Mouse (Mus musculus) left cerebral cortex, postnatal 10 days (tissue): ENCODE results near the gene Gm21958. TPM values are rescaled to one million over a fixed set of nuclear protein-coding genes. Genes with fewer than 3 reads are reported as not detected.

Experiments used
- DNase-seq, 2 experiments: peaks; one replicate each; pipeline ENCODE4 v3.0.0; 2021 to 2022; ENCODE audit warnings: low spot score in 2 of 2, mixed read lengths in 1 of 2; ENCODE audit errors: extremely low spot score in 1 of 2
- intact Hi-C: fragments of 180-260 bp; cut with DNase I; formaldehyde crosslinking; loops from one replicate; pipeline ENCODE4 v1.15.1; 2025
- total RNA-seq, 2 experiments: library from RNA; stranded (reverse); gene quantifications; 2 replicates each; pipeline ENCODE4 v1.2.3; 2021

Gene Gm21958
- not detected for total RNA-seq

DNA sequence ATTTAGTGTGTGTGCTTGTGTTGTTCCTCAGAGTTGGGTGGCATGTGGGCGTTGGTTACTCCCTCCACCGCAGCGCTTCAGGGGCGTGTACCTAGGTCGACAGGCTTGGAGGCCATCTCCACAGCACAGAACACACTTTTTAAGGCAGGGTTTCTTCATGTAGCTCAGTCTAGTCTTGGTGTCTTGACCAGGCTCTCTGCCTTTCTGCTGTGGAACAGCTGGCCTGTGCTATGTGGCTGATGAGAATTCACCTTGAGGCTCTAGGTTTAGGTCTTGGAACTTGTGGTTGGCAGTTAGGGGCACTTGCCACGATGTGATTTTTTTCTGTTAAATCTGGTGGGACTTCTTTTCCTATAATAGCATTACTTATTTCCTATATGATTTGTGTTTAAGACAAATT, at the start of gene Gm21958:
Gene Gm21958, minus strand, starts transcription at position 101 of the 400 bp plus-strand sequence.
- DNase-seq, result no peak
- intact Hi-C loops, result no loop called here

DNA sequence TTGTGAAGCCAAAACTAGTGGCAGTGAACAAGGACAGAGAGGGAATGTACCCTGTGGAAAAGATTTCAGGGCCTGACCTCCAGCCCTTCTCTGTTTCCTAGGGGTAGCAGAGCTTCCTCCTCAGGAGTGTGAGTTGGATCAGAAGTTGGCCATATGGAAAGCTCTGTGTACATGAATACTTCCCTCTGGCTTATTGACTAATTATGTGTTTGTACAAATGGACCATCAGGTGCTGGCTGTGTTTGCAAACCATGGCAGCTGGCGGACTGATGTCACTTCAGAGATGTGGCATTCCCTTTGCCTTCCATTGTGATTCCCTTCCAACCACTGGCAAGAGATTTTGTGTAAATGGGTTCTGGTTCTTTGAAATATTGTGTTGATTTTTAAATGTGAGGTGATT, 47.1 kb upstream of the Gm21958 start:
- DNase-seq, result no peak
- intact Hi-C loops, result no loop called here

DNA sequence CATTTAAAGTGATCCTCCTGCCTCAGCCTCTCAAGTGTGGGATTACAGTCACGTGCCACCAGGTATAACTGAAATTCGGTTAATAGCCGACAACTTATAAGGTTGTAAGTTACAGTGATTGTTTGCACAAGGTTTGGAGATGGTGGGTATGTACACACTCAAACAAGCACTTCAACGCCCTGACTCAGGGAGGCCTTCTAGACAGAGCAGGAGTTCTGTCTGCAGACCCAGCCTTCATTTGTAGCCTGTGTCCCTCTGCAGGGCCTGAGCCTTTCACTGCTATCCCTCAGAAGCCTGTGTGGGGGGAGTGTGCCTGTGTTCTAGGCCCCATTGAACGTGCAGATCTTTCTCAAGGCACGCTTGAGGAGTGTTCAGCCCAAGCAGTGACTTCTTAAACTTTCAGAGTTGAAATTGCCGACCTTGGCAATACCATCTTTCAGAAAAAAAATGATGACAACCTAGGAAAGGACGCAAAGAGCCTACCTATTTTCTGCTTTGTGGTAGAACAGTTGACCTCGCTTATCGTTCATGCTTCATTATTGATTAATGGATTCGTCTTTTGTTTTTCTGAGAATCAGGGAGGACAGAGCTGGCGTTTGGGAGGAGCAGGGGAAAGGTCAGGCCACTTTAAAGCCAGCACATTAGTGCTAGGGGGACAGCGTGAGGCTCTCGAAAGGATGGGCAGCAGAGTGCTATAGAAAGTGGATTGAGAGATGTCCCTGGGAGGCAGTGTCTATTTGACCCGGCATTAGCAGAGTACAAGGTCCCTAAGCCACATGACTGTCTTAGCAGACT, 46.4 kb upstream of the Gm21958 start:
- DNase-seq, result no peak
- intact Hi-C loops, result no loop called here

DNA sequence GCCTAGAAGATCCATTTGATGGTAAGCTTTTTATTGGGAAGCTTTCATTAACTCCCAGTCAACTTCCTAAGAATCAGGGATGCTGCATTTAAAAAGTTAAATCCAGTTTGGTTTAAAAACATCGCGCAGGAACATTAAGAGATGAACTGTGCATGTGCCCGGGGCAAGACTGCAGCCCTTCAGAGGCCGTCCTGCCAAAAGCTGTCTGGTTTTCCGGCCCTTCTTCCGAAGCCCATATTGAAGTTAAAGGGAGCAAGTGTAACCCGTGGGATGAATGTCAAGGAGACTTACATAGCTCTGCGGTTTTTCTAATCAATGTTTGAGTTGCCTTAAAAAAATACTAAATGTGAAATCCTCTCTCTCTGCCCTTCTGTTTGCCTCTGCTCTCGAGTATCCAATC, 45.1 kb upstream of the Gm21958 start:
- no peak for DNase-seq
- intact Hi-C loops, result loop anchor here (5.0 kb wide), 1 partner anchor 33 kb away; no protein-coding TSS in a partner anchor

DNA sequence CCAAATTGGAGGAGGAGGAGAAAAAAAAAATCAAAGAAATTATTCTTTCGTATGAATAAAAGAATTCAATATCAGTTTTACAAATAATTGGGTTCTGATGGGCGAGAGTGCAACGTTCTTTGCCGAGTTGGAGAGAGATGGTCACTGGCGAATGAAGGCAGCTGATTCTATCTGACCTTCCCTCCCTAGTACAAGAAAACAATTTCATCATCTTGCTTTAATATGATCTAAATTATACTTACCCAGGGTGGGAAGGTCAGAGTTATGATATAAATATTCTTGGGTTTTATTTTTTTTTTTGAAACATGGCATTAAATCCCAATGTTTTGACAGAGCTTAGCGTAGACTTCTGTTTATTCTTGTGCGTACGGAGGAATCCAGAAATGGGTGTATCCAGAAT, 43.3 kb upstream of the Gm21958 start:
- no peak for DNase-seq
- intact Hi-C loops, result loop anchor here (5.0 kb wide), 1 partner anchor 35 kb away; no protein-coding TSS in a partner anchor

DNA sequence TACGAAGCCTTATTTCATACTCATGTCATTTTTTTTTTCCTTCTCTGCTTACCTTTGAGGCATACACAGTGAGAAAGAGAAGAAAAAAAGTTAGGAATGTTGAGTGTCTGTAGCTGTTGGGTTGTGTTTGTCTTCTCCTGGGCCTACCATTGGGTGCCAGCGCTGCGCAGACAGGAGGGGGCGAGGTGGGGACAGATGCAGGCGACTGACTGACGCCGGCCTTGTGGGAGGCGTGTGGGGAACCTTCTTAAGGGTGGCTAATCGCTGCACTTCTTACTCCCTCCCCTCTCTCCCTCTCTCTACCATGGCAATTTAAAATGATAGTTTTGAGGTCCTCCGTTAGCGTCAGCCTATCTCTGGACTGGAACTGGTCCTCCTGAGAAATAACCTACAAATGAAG, 41.9 kb upstream of the Gm21958 start:
- DNase-seq, result peak in 1 of 2 experiments; percentile 44
- intact Hi-C loops, result loop anchor here (5.0 kb wide), 1 partner anchor 36 kb away; no protein-coding TSS in a partner anchor

DNA sequence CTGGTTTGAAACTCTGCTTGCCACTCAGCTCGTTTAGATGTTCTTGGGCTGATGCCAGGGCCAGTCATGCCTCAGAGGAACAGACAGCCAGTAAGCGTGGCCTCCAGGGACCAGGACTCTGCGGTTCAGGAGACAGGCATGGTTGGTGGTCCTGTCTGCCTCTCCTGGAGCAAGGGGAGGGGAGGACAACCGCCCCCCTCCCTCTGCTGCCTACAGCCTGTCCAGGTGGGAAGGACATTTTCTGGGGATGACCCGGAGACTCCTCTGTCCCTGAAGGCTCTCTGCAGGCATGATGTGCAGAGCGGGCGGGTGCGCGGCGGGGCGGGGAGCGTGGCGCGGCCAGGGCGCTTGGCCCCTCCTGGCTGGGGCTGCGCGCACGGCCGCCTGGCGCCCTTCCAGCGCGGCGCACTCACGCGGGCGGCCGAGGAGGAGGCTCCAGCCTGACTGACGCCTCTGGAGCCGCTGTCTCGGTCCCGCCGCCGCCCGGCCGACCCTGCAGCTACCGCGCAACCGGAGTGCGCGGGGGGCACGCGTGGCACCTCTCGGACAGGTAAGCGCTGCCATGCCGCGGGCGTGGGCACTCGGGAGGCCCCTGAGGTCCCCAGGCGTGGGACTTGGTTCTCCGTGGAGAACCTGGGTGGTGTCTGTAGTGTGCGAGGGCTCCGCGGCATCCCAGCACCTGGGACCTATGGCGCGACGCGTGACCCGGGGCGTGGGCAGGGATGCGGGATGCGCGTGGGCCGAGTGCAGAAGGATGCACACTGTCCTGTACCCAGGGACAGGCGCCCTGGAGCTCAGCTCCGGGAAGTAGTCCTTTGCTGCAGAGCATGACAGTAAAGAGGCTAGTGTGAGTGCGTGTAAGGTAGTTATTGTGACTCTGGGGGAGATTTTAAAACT, 41.2 kb upstream of the Gm21958 start, which contains the start of gene Smad9:
Gene Smad9, plus strand, starts transcription at position 438 of the 897 bp plus-strand sequence.
- DNase-seq, result peak; percentile 33 to 76
- intact Hi-C loops, result loop anchor here (5.0 kb wide), 1 partner anchor 37 kb away; no protein-coding TSS in a partner anchor

DNA sequence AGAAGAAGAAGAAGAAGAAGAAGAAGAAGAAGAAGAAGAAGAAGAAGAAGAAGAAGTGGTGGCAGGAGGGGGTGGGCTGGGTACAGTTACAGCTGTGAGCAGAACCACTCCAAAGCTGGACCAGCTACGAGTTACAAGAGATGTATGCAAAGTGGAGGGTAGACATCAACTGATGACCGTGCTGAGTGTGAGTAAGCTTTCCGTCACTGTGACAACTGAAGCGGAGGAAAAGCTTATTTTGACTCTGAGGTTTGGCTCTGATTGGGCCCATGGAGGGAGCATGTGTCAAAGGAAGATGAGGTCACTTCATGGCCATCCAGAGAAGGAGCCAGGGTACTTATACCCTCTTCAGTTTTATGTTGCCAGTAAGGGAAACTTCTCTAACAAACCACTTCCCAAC, 39.3 kb upstream of the Gm21958 start:
- intact Hi-C loops, result no loop called here
- no peak for DNase-seq

DNA sequence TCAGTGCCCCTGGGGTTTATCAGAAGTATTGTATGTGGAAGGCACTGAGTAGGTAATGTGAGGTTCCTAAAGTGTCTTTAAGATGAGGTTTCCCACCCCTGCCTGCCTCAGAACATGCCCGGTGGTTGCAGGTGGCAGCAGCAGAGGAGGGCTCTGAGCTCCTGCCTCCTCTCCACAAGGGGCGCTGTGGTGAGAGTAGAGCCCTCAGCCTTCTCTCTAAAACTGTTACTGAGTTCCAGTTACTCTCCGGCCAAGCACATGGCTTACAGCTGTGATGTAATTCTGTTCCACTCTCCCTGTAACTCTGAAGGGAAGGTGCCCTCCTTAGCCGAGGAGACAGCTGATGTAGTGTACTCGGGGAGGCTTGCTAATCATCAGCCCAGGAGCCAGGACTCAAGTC, 31.6 kb upstream of the Gm21958 start:
- intact Hi-C loops, result no loop called here
- DNase-seq, result peak in 1 of 2 experiments; percentile 53

DNA sequence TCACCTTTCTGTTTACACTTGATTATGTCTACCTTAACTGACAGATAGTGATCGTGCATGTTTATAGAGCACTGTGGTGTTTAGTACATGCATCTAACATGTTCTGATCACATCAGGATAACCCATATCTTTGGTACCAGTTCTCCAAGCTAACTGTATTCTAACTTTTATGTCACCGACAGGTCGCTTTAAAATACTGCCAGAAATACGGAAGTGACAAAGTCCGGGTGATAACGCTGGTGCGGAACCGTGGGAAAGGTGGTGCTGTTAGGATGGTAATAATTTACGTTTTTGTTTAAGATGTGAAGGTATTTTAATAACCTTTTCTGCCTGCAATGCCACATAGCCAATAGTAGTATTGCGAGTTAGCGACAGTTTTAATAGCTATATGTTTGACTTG, 27.8 kb upstream of the Gm21958 start:
- intact Hi-C loops, result no loop called here
- DNase-seq, result no peak

DNA sequence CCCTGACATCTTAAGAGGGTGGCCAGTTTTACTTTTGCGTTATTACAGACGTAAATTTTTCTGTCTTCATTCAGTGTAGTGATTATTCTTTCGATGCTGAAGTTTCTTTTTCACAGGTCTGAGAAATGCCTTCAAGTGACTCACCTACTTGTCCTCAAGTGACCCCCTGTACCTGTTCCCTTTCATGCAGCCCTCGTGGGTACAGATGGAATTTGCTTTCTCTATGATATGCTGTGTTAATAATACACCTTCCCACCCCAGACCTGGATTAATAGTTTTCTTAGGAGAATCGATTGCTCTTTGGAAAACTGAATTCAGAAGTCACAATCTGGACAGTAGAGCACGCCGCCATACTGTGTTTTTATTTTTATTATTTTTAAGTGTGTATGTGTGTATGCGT, 23.2 kb upstream of the Gm21958 start:
- no peak for DNase-seq
- intact Hi-C loops, result loop anchor here (5.0 to 10.0 kb wide), 3 partner anchors 65 to 617 kb away; no protein-coding TSS in a partner anchor

DNA sequence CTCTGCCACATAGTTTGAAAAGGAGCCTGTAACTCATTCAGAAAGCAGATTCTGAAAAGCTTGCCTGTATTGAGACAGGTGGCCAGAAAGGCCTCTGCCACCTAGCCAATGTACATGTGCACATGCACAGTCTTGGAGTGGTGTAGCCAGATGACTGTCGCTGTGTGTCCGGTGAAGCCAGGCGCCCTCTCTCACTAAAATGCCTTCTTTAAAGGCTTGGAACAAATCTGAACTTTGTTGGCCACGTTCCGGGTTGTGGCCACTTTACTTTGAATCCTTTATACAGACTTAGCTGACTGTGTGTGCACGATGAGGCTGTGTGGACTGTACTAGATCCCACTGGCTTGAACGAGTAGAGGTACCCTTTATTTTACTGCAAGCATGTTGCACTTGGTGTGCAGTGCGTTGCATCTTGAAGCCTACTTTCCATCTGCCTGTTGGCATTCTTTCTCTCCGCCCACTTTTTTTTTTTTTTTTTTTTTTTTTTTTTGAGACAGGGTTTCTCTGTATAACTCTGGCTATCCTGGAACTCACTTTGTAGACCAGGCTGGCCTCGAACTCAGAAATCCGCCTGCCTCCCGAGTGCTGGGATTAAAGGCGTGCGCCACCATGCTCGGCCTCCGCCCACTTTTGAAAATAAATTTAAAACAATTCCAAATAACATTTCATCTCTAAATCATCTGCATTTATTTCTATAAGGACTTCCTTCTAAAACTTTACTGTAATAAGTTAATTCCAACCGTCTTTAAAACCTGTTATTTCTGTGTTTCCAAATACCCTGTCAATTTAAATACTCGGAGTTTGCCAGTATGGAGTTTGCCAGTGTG, 22.2 kb upstream of the Gm21958 start:
- DNase-seq, result no peak

DNA sequence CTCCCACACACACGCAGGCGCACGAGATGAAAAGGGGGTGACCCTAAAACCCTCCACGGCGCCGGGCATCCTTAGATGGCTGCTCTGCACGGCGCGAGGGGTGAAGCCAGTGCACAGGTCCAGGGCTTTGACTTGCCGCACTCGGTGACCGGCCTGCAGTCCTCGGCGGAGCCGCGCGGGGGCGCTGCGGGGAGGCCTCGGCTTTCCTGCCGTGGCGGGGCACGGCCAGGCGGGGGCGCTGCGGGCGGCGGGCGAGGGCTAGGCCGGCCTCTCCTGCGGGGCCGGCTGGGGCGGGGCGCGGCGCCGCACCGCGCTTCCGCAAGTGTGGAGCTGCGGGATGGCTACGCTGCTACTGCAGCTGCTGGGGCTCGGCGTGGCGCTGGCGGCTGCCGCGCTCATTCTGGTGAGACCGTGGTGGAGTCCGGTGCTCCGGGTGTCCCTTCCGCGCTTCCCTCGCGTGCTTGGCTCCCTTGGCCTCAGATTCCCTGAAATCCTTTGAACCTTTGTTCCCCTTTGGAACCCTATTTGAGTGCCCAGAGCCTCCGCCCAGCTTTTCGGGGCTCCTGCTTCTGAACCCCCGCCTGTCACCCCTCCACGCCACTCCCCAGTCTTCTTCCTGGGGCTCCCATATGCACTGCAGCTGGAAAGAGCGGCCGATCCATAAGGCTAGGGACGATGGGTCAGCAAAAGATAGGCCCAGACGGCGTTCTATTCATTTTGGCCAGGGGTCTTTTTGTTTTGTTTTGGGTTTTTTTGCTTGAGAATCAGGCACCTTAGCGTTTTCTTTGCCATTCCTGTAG, 21.3 kb upstream of the Gm21958 start, which contains the start of the genes Exosc8 and Alg5:
Gene Exosc8, minus strand, starts transcription at position 147 of the 800 bp plus-strand sequence.
Gene Alg5, plus strand, starts transcription at position 293 of the 800 bp plus-strand sequence.
- intact Hi-C loops, result loop anchor here (5.0 to 10.0 kb wide), 3 partner anchors 67 to 619 kb away; no protein-coding TSS in a partner anchor
- DNase-seq, result peak; percentile 77 to 87

More for the DNA sequence above, 22.2 kb upstream of the Gm21958 start:
- intact Hi-C loops, result loop anchor here (5.0 to 10.0 kb wide), 3 partner anchors 66 to 618 kb away; no protein-coding TSS in a partner anchor

DNA sequence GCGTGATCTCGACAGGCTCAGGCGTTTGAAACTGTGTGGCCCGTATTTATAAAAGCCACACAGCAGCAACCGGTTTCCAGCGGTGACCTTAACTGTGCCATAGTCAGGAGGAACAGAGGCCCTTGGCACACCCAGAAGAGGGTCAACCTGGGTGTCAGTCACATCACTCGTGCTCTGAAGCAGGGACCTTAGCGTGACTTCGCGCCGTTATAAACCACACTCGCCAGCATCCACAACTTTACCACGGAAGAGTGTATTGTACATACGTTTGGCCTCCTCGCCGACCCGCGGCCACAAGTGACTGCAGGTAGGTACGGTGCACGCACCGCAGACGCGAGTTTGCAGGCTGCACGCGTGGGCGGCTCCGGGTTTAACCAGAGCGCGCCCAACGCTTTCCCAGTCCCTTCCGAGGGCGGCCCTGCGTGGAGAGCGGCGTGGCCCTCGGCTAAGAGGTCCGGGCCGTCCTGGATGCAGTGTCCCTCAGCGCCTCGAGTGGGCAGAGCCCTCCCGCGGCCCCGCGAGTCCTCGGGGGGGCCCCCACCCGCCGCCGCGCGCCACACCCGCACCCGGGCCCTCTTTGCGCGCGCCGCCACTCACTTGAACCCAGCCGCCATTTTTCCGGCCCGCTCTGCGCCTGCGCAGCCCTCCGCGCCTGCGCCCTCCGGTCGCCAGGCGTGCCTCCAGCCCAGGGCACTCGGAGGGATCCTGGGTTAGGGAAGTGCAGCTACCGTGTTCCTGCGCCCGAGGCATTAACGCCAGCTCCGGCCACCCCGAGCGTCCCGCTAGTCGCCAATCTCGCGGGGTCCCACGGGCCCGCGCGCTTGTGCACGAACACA, 20.5 kb upstream of the Gm21958 start:
- intact Hi-C loops, result loop anchor here (5.0 to 10.0 kb wide), 3 partner anchors 68 to 620 kb away; no protein-coding TSS in a partner anchor
- DNase-seq, result peak; percentile 86 to 93

DNA sequence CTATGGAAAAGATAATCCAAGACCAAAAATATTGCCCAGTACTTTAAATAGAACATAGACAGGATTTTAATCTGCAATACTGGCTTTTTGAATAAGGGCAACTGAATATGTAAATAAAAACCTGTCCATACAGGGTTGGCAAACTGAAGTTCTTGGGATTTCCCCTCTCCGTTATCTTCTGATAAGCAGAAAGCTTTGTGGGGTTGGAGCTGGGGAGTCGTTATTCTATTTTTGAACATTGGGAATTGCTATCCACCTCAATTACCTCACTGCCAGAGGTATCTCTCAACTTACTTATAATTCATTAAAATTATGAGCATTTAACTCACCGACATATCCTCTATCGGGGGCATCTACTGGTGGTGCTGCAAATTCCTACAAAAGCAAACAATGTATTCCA, 18.2 kb upstream of the Gm21958 start:
- intact Hi-C loops, result loop anchor here (10.0 kb wide), 2 partner anchors 352 to 622 kb away; no protein-coding TSS in a partner anchor
- no peak for DNase-seq

DNA sequence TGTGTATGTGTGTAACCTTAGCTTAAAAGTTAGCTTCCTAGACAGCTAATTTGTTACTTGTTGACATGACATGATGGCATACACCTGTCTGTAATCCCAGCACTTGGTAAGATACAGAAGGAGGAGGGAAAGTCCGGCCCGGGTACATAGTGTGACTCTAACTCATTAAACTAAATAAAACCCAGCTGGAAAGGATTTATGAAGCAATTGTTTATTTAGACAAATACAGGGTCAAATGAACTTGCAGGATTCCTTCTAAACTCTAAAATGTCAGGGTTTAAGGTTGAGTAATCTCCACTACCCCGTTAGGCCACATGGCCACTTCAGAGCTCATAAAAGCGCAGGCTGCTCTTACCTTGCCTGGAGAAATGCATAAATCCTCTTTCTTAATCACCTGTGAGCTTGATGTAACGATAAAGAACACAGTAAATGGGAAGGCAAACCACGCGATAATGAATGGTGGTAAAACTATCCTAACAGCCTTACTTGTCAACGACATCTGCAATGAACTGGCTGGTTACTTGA, 17.5 kb upstream of the Gm21958 start:
- no peak for DNase-seq
- intact Hi-C loops, result loop anchor here (10.0 kb wide), 2 partner anchors 353 to 623 kb away; no protein-coding TSS in a partner anchor
